Mouse (Mus musculus): ENCODE measurements around the gene Slx4.
"Not testable (repeated sequence)": the region's sequence is repeated elsewhere in the genome, so short reads cannot be mapped to it uniquely, and the experiment has no call there.

GRCm38 (mm10) chr16:3974456-3974855 is 29.1 kb downstream of the Slx4 start:
- not testable (repeated sequence) for TF ChIP-seq POLR2A (IDR thresholded peaks at IDR 0.05; ENCODE audit: control insufficient read depth, extremely low read depth, insufficient read depth, low read length, poor library complexity); CTCF (IDR thresholded peaks at IDR 0.05; ENCODE audit: borderline replicate concordance, control insufficient read depth, extremely low read depth, insufficient read depth, low read length, poor library complexity)

Data from thymus, adult 2 months (tissue).